Mouse (Mus musculus): ENCODE measurements around the gene Lpin2. TPM values are rescaled to one million over a fixed set of nuclear protein-coding genes. Genes with fewer than 3 reads are reported as not detected.

Gene Lpin2
- total RNA-seq, 2 experiments from 2014 or later = 103 to 118 TPM

Other genes starting within 250 kb of the Lpin2 start
- gene Myom1, start 179.9 kb upstream of the Lpin2 start, total RNA-seq (2021) = 1 to 10 TPM; 1.5 to 1.7 TPM
- gene Myl12a, start 179.7 kb upstream of the Lpin2 start, total RNA-seq (2021) = 10 to 100 TPM; 38.0 to 48.0 TPM
- gene Emilin2, start 129.4 kb downstream of the Lpin2 start, total RNA-seq (2021) = 1 to 10 TPM; 1.7 to 4.4 TPM